Mouse (Mus musculus) olfactory bulb, adult 2 months (tissue): ENCODE data around the gene Prdx2. TPM values are rescaled to one million over a fixed set of nuclear protein-coding genes. Genes with fewer than 3 reads are reported as not detected.
A peak's percentile ranks its signal among the peaks of the same experiment; 100 is the strongest.

ENCODE experiments used
- H3K27ac ChIP-seq: fragments of 200-500 bp; 2 replicates; pipeline ENCODE4 v1.5.1; 2012; ENCODE audit warnings: low read depth, low read length; ENCODE audit not compliant: insufficient read depth
- H3K4me1 ChIP-seq: fragments of 200-500 bp; 2 replicates; pipeline ENCODE4 v1.6.1; 2012; ENCODE audit warnings: low read length; ENCODE audit not compliant: control insufficient read depth, insufficient read depth
- H3K4me3 ChIP-seq: fragments of 200-500 bp; 2 replicates; pipeline ENCODE4 v1.5.1; 2012; ENCODE audit warnings: mild to moderate bottlenecking, low read depth, low read length, moderate library complexity; ENCODE audit not compliant: insufficient read depth
- CTCF ChIP-seq: fragments of 200-500 bp; IDR thresholded peaks from 2 replicates; pipeline ENCODE4 v1.5.1; 2012; ENCODE audit warnings: low read depth, mild to moderate bottlenecking, low read length, moderate library complexity; ENCODE audit not compliant: insufficient read depth
- POLR2A ChIP-seq: fragments of 200-500 bp; IDR thresholded peaks from 2 replicates; pipeline ENCODE4 v1.6.1; 2012; ENCODE audit warnings: mild to moderate bottlenecking, low read depth, low read length, moderate library complexity; ENCODE audit not compliant: insufficient read depth
- WGBS: fragments of 180-500 bp; shearing (Covaris S2); methylation state at CpG from one replicate; pipeline ENCODE4 v1.1.7; 2018; 5-methylcytosine and 5-hydroxymethylcytosine counted together
- polyA plus RNA-seq: library from polyadenylated mRNA; stranded (reverse); fragments of >200 nt; gene quantifications from 2 replicates; pipeline ENCODE4 v1.2.4, GENCODE M21; 2012; ENCODE audit warnings: low replicate concordance; ENCODE audit not compliant: missing spikeins, insufficient read depth, insufficient read length

The Prdx2 gene
- polyA plus RNA-seq, 1 experiment = not detected

GRCm38 (mm10) chr8:84997649-84998295, 28.4 kb downstream of the Prdx2 start:
- TF ChIP-seq CTCF = peak; percentile 85
- 0 out of 2 replicates have a peak, but pooled peaks have one; percentile 27 for TF ChIP-seq POLR2A
- Histone ChIP-seq H3K4me3 (0 out of 2 replicates have a peak overlapping the region, but pooled peaks have one; percentile 2), H3K4me1 (peaks cover 10% of the 10 kb centered on the region), H3K27ac (no peak overlapping the region)
- WGBS = 3% methylated on average over 19 of the region's 19 CpGs

GRCm38 (mm10) chr8:85007686-85008085, 38.3 kb downstream of the Prdx2 start:
- no peak for TF ChIP-seq CTCF
- TF ChIP-seq POLR2A = no peak
- no peak overlapping the region for H3K27ac ChIP-seq
- WGBS = 21% methylated on average over 25 of the region's 25 CpGs
- H3K4me1 ChIP-seq = 0 out of 2 replicates have a peak, but pooled peaks cover 3% of the 10 kb centered on the region
- H3K4me3 ChIP-seq = no peak overlapping the region

GRCm38 (mm10) chr8:85011242-85011641, 41.9 kb downstream of the Prdx2 start:
- WGBS = 21% methylated on average over 28 of the region's 28 CpGs
- TF ChIP-seq CTCF (no peak), POLR2A (no peak)
- Histone ChIP-seq H3K27ac (no peak overlapping the region), H3K4me3 (no peak overlapping the region), H3K4me1 (peaks cover 8% of the 10 kb centered on the region; the same call in 1 of the 2 replicates)

- TF ChIP-seq CTCF (peak; percentile 61), POLR2A (no peak)
- H3K27ac ChIP-seq = no peak overlapping the region
Measured at GRCm38 (mm10) chr8:85013230-85013840, 43.9 kb downstream of the Prdx2 start.

GRCm38 (mm10) chr8:85014431-85014830, 45.0 kb downstream of the Prdx2 start, which contains the start of gene Best2:
Gene Best2 (minus strand): TSS chr8:85014531.
- H3K27ac ChIP-seq = no peak within 1 kb of the TSS
- H3K4me1 ChIP-seq = peaks cover 8% of the 10 kb centered on the region; the same call in 1 of the 2 replicates
- TF ChIP-seq CTCF = no peak
- TF ChIP-seq POLR2A = no peak
- H3K4me3 ChIP-seq = peak within 1 kb of the TSS; percentile 50
- 54% methylated on average over 2 of the region's 2 CpGs for WGBS

More at GRCm38 (mm10) chr8:85013230-85013840, 43.9 kb downstream of the Prdx2 start:
- 6% methylated on average over 26 of the region's 26 CpGs for WGBS
- H3K4me3 ChIP-seq = peak overlapping the region; percentile 50
- peaks cover 8% of the 10 kb centered on the region; the same call in 1 of the 2 replicates for H3K4me1 ChIP-seq

- H3K4me3 ChIP-seq = no peak overlapping the region
- peaks cover 5% of the 10 kb centered on the region; the same call in 1 of the 2 replicates for H3K4me1 ChIP-seq
- no peak overlapping the region for H3K27ac ChIP-seq
- WGBS = 63% methylated on average over 10 of the region's 10 CpGs
- TF ChIP-seq POLR2A = no peak
- no peak for TF ChIP-seq CTCF
Measured at GRCm38 (mm10) chr8:85016724-85017123, 47.3 kb downstream of the Prdx2 start.

GRCm38 (mm10) chr8:85017209-85017608, 47.8 kb downstream of the Prdx2 start:
- H3K27ac ChIP-seq = no peak overlapping the region
- 23% methylated on average over 5 of the region's 5 CpGs for WGBS
- H3K4me1 ChIP-seq = peaks cover 5% of the 10 kb centered on the region; the same call in 1 of the 2 replicates
- no peak for TF ChIP-seq CTCF
- no peak for TF ChIP-seq POLR2A
- no peak overlapping the region for H3K4me3 ChIP-seq

GRCm38 (mm10) chr8:85021514-85022055, 52.2 kb downstream of the Prdx2 start:
- peaks cover 9% of the 10 kb centered on the region for H3K4me1 ChIP-seq
- no peak overlapping the region for H3K4me3 ChIP-seq
- TF ChIP-seq CTCF (no peak), POLR2A (no peak)
- no peak overlapping the region for H3K27ac ChIP-seq
- 92% methylated on average over 3 of the region's 3 CpGs for WGBS

- H3K4me3 ChIP-seq = no peak overlapping the region
- no peak for TF ChIP-seq POLR2A
- TF ChIP-seq CTCF = no peak
- 95% methylated on average over 3 of the region's 3 CpGs for WGBS
- H3K4me1 ChIP-seq = peaks cover 9% of the 10 kb centered on the region
- H3K27ac ChIP-seq = no peak overlapping the region
Measured at GRCm38 (mm10) chr8:85023846-85024245, 54.5 kb downstream of the Prdx2 start.

Other genes with a start within 250 kb of the Prdx2 start
- not detected in 2 replicates for gene G430095P16Rik, start 246.6 kb upstream of the Prdx2 start, polyA plus RNA-seq
- gene Nfix, start 169.2 kb upstream of the Prdx2 start, polyA plus RNA-seq = not detected in 2 replicates
- gene Dand5, start 146.8 kb upstream of the Prdx2 start, polyA plus RNA-seq = not detected in 2 replicates
- gene Gadd45gip1, start 138.1 kb upstream of the Prdx2 start, polyA plus RNA-seq = not detected in 2 replicates
- gene Rad23a, start 128.9 kb upstream of the Prdx2 start, polyA plus RNA-seq = not detected in 2 replicates
- gene Calr, start 122.7 kb upstream of the Prdx2 start, polyA plus RNA-seq = 225 TPM in 1 of 2 replicates, not detected in the other
- gene Farsa, start 112.6 kb upstream of the Prdx2 start, polyA plus RNA-seq = not detected in 2 replicates
- not detected in 2 replicates for gene Syce2, start 97.5 kb upstream of the Prdx2 start, polyA plus RNA-seq
- gene Gcdh, start 75.7 kb upstream of the Prdx2 start, polyA plus RNA-seq = not detected in 2 replicates
- gene Klf1, start 67.7 kb upstream of the Prdx2 start, polyA plus RNA-seq = not detected in 2 replicates
- gene Dnase2a, start 61.0 kb upstream of the Prdx2 start, polyA plus RNA-seq = not detected in 2 replicates
- not detected in 2 replicates for gene Mast1, start 32.2 kb upstream of the Prdx2 start, polyA plus RNA-seq
- not detected in 2 replicates for gene Rtbdn, start 22.6 kb upstream of the Prdx2 start, polyA plus RNA-seq
- gene Gm49661, start 154 bp upstream of the Prdx2 start, polyA plus RNA-seq = not detected in 2 replicates
- gene Rnaseh2a, start 180 bp downstream of the Prdx2 start, polyA plus RNA-seq = not detected in 2 replicates
- not detected in 2 replicates for gene Junb, start 9.1 kb downstream of the Prdx2 start, polyA plus RNA-seq
- not detected in 2 replicates for gene Hook2, start 21.0 kb downstream of the Prdx2 start, polyA plus RNA-seq
- not detected in 2 replicates for gene Best2, start 44.9 kb downstream of the Prdx2 start, polyA plus RNA-seq
- not detected in 2 replicates for gene Asna1, start 55.7 kb downstream of the Prdx2 start, polyA plus RNA-seq
- not detected in 2 replicates for gene Trir, start 57.2 kb downstream of the Prdx2 start, polyA plus RNA-seq
- not detected in 2 replicates for gene Tnpo2, start 67.3 kb downstream of the Prdx2 start, polyA plus RNA-seq
- not detected in 2 replicates for gene Fbxw9, start 90.5 kb downstream of the Prdx2 start, polyA plus RNA-seq
- gene Gm5741, start 98.4 kb downstream of the Prdx2 start, polyA plus RNA-seq = not detected in 2 replicates
- not detected in 2 replicates for gene Dhps, start 102.2 kb downstream of the Prdx2 start, polyA plus RNA-seq
- gene Wdr83os, start 111.2 kb downstream of the Prdx2 start, polyA plus RNA-seq = not detected in 2 replicates
- not detected in 2 replicates for gene Wdr83, start 111.7 kb downstream of the Prdx2 start, polyA plus RNA-seq
- 98.2 TPM in 1 of 2 replicates, not detected in the other for gene Man2b1, start 113.7 kb downstream of the Prdx2 start, polyA plus RNA-seq
- not detected in 2 replicates for gene Zfp791, start 153.5 kb downstream of the Prdx2 start, polyA plus RNA-seq
- not detected in 2 replicates for gene Cks1brt, start 182.3 kb downstream of the Prdx2 start, polyA plus RNA-seq